Mouse (Mus musculus) midbrain, embryonic 15.5 days (tissue): Measurements from ENCODE around the gene Msrb3. TPM values are rescaled to one million over a fixed set of nuclear protein-coding genes. Genes with fewer than 3 reads are reported as not detected.
"Not testable (repeated sequence)": the region's sequence is repeated elsewhere in the genome, so short reads cannot be mapped to it uniquely, and the experiment has no call there.

Experiments used
- ATAC-seq: fragments of 200-750 bp; cut with Nextera tagmentation; replicated peaks from 2 replicates; pipeline ENCODE4 v1.8.0; 2017; ENCODE audit warnings: moderate TSS enrichment
- H3K27ac ChIP-seq: fragments of 300-500 bp; sonication (generic); 2 replicates; pipeline ENCODE4 v1.5.1; 2015; ENCODE audit warnings: mild to moderate bottlenecking, inconsistent platforms
- H3K27me3 ChIP-seq: fragments of 300-500 bp; sonication (generic); replicated peaks from 2 replicates; pipeline ENCODE4 v1.6.1; 2015; ENCODE audit warnings: inconsistent platforms
- H3K36me3 ChIP-seq: fragments of 300-500 bp; sonication (generic); replicated peaks from 2 replicates; pipeline ENCODE4 v1.6.1; 2015; ENCODE audit warnings: inconsistent platforms
- H3K4me1 ChIP-seq: fragments of 300-500 bp; sonication (generic); 2 replicates; pipeline ENCODE4 v1.6.1; 2015; ENCODE audit warnings: inconsistent platforms
- H3K4me2 ChIP-seq: fragments of 300-500 bp; sonication (generic); 2 replicates; pipeline ENCODE4 v1.6.1; 2015; ENCODE audit warnings: inconsistent platforms, mild to moderate bottlenecking, moderate library complexity
- H3K4me3 ChIP-seq: fragments of 300-500 bp; sonication (generic); 2 replicates; pipeline ENCODE4 v1.5.1; 2015; ENCODE audit warnings: mild to moderate bottlenecking, inconsistent platforms
- H3K9ac ChIP-seq: fragments of 300-500 bp; sonication (generic); 2 replicates; pipeline ENCODE4 v1.6.1; 2015; ENCODE audit warnings: mild to moderate bottlenecking, inconsistent platforms
- H3K9me3 ChIP-seq: fragments of 300-500 bp; sonication (generic); 2 replicates; pipeline ENCODE4 v1.6.1; 2016; ENCODE audit warnings: inconsistent platforms
- WGBS: fragments of 180-500 bp; shearing (Covaris S2); methylation state at CpG from one replicate; pipeline ENCODE4 v1.1.7; 2015; ENCODE audit warnings: mixed read lengths; 5-methylcytosine and 5-hydroxymethylcytosine counted together
- polyA plus RNA-seq: library from polyadenylated mRNA; unstranded; fragments of >200 nt; fragmentation: Nextera tagmentation; extraction: Ambion mirVana; gene quantifications from 2 replicates; pipeline ENCODE4 v1.2.1, GENCODE M21; 2015

The Msrb3 gene
- polyA plus RNA-seq, 1 experiment from 2014 or later = 0.84 TPM

DNA sequence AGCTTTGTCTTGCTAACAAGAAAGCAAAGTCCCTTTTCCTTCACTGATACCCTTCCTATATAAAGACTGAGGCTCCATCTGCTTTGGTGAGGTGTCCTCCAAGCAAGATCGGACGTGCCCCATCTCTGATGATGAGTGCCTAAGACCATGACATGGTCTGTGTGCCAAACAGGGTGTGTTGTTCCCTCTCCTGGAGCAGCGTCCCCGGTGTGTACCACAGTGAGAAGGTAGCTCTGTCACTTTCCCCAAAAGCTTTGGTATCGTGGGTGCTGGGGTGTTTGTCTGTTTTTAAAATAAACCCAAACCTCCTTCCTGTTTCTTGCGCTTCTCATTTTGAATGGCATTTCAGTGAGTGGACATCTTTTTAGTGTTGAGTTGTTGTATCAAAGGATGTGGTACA lies 139.0 kb downstream of the Msrb3 start:
- H3K9me3 ChIP-seq = no peaks in the 10 kb centered on the region
- no peak overlapping the region for H3K4me3 ChIP-seq
- H3K4me2 ChIP-seq = no peak overlapping the region
- no peaks in the 10 kb centered on the region for H3K27me3 ChIP-seq
- no peak overlapping the region for H3K9ac ChIP-seq
- no peaks in the 10 kb centered on the region for H3K36me3 ChIP-seq
- ATAC-seq = no peak
- 89% methylated on average over 6 of the region's 6 CpGs for WGBS
- peaks cover 13% of the 10 kb centered on the region for H3K4me1 ChIP-seq
- no peak overlapping the region for H3K27ac ChIP-seq

DNA sequence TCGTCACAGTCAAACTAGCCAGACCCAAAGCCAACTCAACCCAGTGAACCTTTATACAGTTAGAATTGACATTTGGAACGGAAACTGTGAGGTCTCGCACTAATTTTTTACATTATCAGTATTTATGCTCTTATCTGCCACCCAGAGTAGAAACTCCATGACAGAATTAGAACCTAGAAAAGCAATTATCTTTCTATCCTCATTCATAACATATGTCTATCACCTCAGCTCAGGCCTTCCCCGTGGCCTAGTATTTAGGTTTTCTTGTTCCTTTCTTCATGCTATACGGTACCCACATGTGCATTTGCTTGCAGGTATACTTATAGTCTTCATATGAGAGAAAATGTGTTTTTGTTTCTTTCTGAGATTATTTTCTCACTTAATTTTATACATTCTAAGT lies 146.4 kb downstream of the Msrb3 start:
- no peak for ATAC-seq
- WGBS = 94% methylated on average over 5 of the region's 5 CpGs
- H3K9me3 ChIP-seq = no peaks in the 10 kb centered on the region
- H3K4me1 ChIP-seq = no peaks in the 10 kb centered on the region
- no peaks in the 10 kb centered on the region for H3K36me3 ChIP-seq
- no peak overlapping the region for H3K9ac ChIP-seq
- H3K27me3 ChIP-seq = no peaks in the 10 kb centered on the region
- no peak overlapping the region for H3K4me2 ChIP-seq
- no peak overlapping the region for H3K27ac ChIP-seq
- no peak overlapping the region for H3K4me3 ChIP-seq

DNA sequence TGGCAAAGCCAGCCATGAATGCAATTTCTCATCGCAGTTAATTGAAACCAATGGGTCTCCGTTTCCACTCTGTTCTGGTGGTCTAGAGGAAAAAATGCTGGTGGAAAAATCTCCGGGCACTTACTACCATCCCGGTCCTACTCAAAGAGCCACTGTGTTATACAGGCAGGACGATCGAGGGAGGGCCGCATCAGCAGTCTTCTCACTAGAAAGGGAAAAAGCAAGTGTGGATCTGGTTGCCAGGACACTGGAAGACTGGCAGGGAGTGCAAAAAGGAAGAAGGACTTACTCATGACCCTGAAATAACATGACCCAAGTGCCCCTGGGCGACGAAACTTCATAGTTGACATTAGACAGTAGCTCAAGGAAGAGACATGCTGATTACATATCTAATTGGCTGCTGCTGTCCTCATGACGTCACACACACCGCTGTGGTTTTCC lies 147.1 kb downstream of the Msrb3 start:
- ATAC-seq = no peak
- no peak overlapping the region for H3K4me3 ChIP-seq
- no peak overlapping the region for H3K9ac ChIP-seq
- H3K9me3 ChIP-seq = no peaks in the 10 kb centered on the region
- no peaks in the 10 kb centered on the region for H3K36me3 ChIP-seq
- WGBS = 79% methylated on average over 11 of the region's 11 CpGs
- no peaks in the 10 kb centered on the region for H3K4me1 ChIP-seq
- H3K4me2 ChIP-seq = no peak overlapping the region
- H3K27me3 ChIP-seq = 0 out of 2 replicates have a peak, but pooled peaks cover 5% of the 10 kb centered on the region
- no peak overlapping the region for H3K27ac ChIP-seq

DNA sequence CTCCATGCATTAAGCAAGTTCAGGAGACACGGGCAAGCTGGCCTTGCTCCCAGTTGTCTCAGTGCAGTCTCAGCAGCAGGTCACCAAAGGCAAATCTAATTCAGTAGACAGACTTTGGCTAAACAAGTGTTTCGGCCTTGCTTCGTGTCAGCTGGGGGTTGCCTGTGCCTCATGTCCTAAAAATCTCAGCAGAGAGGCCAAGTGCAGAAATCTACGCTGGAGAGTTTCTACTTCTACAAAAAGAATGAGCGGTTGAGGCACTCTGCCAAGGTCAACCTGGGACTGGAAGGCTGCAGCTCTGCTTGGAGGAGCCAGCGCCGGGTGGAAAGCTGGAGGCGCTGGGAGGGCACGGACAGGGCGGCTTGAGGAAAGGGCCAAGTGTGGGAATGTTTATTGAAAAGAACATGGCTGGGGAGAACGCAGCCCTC lies 147.6 kb downstream of the Msrb3 start:
- Histone ChIP-seq H3K27me3 (0 out of 2 replicates have a peak, but pooled peaks cover 5% of the 10 kb centered on the region), H3K4me2 (no peak overlapping the region), H3K9me3 (no peaks in the 10 kb centered on the region), H3K9ac (no peak overlapping the region), H3K27ac (no peak overlapping the region), H3K36me3 (no peaks in the 10 kb centered on the region), H3K4me1 (no peaks in the 10 kb centered on the region), H3K4me3 (no peak overlapping the region)
- WGBS = 80% methylated on average over 11 of the region's 11 CpGs
- ATAC-seq = no peak

DNA sequence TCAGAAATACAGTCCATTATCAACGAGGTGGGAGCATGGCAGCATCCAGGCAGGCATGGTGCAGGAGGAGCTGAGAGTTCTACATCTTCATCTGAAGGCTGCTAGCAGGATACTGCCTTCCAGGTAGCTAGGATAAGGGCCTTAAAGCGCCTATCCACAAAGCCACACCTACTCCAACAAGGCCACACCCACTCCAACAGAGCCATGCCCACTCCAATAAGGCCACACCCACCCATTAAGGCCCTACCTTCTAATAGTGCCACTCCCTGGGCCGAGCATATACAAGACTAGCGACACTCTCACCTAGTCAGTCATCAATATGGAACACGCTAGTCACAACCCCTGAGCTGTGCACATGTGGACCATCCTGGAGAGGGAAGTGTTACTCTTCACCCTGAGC lies 149.3 kb downstream of the Msrb3 start:
- H3K4me1 ChIP-seq, ATAC-seq, H3K27ac ChIP-seq, H3K36me3 ChIP-seq, H3K9me3 ChIP-seq, H3K4me2 ChIP-seq, H3K4me3 ChIP-seq, H3K27me3 ChIP-seq, H3K9ac ChIP-seq: not testable (repeated sequence)
- 94% methylated on average over 5 of the region's 5 CpGs for whole genome bisulfite sequencing

DNA sequence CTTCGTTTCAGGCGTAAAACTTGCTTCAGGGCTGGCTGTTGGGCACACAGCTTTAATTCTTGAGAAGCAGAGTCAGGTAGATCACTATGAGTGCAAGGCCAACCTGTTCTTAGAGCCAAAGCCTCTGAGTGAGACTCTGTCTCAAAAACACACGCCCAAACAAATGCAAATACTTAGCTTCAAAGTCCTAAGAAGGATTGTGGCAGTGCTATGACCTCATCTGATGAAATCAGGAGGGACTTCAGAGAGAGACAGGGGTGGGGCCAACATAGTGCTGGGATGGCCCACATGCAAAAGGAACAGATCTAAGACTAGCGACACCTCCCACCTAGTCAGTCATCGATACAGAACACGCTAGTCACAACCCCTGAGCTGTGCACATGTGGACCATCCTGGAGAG lies 150.7 kb downstream of the Msrb3 start:
- no peak for ATAC-seq
- Histone ChIP-seq H3K9me3 (no peaks in the 10 kb centered on the region), H3K36me3 (no peaks in the 10 kb centered on the region), H3K4me1 (peaks cover 9% of the 10 kb centered on the region), H3K4me3 (no peak overlapping the region), H3K27me3 (0 out of 2 replicates have a peak, but pooled peaks cover 7% of the 10 kb centered on the region), H3K9ac (no peak overlapping the region), H3K4me2 (no peak overlapping the region), H3K27ac (no peak overlapping the region)
- 88% methylated on average over 6 of the region's 6 CpGs for WGBS

DNA sequence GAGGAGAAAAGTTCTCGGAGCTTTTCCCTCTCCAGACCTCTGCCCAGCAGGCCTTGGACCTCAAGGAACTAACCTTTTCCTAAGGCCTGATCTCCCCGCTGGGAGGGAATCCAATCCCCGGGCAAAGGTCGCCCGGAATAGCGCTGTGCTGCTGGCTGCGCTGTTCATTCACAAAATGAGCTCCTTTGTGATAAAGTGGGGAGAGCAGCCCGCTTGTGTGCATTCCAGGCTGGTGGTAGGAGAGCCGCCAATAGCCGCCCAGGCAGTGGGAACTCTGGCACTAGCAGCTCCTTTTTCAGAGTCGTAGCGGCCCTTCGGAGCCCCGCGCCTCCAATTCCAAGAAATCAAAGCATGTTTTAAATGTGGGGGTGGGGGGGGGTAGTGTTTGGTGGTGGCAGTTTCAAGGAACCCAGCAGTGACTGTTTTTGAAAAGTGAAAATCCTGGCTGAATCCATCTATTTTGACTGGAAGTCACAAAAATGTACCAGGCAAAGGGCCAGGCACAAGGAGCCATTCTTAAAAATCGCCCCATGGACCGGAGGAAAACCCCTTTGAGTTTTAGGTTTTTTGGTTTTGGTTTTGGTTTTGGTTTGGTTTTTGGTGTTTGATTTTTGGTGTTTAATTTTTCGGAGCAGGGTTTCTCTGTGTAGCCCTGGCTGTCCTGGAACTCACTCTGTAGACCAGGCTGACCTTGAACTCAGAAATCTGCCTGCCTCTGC lies 153.6 kb downstream of the Msrb3 start:
- peak overlapping the region; percentile 34 for H3K4me3 ChIP-seq
- H3K27me3 ChIP-seq = peaks cover 19% of the 10 kb centered on the region; the same call in 1 of the 2 replicates
- H3K4me2 ChIP-seq = peak overlapping the region; percentile 57
- H3K4me1 ChIP-seq = peaks cover 9% of the 10 kb centered on the region
- no peak overlapping the region for H3K27ac ChIP-seq
- no peaks in the 10 kb centered on the region for H3K9me3 ChIP-seq
- ATAC-seq = peak; percentile 89
- no peaks in the 10 kb centered on the region for H3K36me3 ChIP-seq
- 5% methylated on average over 18 of the region's 18 CpGs for WGBS
- H3K9ac ChIP-seq = peak overlapping the region; percentile 41

DNA sequence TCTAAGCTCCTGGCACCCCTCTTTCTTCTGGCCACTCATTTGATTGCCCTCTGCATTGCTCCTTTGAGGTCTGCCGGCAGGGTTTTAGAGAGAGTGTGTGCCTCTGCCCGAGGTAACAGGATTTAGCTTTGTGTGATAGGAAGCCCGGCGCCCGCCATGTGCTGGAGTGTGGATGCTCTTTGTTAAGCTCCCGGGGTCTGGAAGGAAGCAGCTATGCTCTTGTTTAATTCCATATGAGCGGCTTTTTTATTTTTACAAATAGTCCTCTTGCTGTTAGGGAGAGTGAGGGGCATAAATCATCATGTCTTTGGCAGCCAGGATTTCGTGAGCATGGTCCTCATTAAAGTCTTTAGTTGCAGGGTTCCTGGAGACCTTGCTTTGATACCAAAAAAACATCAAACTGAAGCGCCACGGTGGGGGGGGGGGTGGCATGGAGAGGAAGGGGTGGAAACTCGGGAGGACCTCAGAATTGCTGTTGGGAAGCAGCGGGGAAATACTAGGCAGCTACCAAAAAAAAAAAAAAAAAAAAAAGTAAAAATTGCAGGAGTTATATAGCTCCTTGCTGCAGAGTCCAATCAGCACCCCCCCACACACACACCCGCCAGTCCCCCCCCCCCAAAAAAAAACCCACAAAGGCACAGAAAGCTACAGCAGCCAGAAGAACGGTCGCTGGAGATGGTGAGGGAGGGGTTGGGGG lies 154.3 kb downstream of the Msrb3 start:
- Histone ChIP-seq H3K4me3 (peak overlapping the region; percentile 34), H3K27me3 (peaks cover 19% of the 10 kb centered on the region; the same call in 1 of the 2 replicates), H3K9me3 (no peaks in the 10 kb centered on the region), H3K36me3 (no peaks in the 10 kb centered on the region), H3K4me1 (peaks cover 9% of the 10 kb centered on the region), H3K27ac (no peak overlapping the region), H3K4me2 (peak overlapping the region; percentile 57), H3K9ac (peak overlapping the region; percentile 41)
- ATAC-seq = peak; percentile 37
- under 1% methylated on average over 15 of the region's 15 CpGs for WGBS

DNA sequence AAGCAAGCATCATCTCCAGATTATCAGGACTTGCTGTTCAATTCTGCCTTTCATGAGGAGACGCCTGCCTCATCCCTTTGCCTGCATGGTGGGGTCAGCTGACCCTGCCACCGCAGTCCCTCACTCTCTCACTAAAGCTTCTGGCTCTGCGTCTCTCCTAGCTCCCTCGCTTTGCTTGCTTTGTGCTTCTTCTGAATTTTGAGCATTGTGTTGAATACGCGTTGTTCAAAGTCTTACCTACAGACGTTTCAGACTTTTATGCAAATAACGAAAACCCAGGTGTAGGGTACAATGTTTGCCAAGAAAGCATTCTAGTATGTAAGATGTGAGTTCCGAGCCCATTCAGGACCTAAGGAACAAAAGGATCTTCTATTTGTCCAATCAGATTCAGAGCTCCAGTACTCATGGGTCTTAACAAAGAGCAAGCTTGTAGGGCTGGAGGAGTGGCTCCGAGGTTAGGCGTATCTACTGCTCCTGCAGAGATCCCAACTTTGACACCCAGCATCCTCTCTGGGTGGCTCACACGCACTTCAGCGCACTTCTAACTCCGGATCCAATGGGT lies 162.3 kb downstream of the Msrb3 start:
- peak overlapping the region; percentile 48 for H3K4me2 ChIP-seq
- no peaks in the 10 kb centered on the region for H3K36me3 ChIP-seq
- H3K9me3 ChIP-seq = no peaks in the 10 kb centered on the region
- H3K4me3 ChIP-seq = peak overlapping the region; percentile 22
- H3K9ac ChIP-seq = no peak overlapping the region
- 0 out of 2 replicates have a peak, but pooled peaks cover 5% of the 10 kb centered on the region for H3K27me3 ChIP-seq
- no peak overlapping the region for H3K27ac ChIP-seq
- H3K4me1 ChIP-seq = peaks cover 13% of the 10 kb centered on the region
- WGBS = 10% methylated on average over 14 of the region's 14 CpGs
- no peak for ATAC-seq

DNA sequence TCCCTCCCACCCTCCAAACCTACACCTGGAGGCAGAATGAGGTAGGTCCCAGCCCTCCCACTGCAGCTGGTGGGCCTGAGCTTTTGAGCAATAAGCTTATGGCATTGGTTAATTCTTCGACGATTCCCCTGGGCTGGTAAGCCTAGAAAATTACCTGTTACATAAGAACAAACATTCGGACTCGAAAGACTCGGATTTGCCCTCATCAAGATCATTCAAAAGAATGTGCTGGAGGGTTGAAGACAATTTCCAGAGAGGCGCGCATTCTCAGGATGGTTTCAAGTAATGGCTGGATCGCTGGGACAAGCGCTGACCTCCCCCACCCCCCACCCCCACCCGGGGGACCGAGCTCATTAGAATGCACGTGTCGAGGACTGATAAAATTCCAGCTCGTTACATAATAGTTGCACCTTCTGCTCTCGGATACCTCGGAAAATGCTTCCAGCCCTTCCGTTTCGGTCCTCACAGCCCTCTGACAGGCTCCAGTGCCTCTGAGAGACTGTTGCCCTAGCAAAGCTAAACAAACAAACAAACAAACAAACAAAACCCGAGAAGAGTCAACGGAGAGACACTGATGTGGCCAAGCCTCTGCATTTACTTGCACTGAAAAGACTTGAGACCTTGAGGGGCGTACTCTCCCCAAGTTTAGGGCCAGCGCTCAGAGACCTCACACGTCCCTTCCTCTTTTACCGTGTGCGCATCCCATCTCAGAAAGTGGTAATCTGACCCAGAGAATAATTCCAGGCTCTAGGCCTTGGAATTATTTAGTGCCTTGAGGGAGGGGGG lies 163.0 kb downstream of the Msrb3 start:
- H3K4me2 ChIP-seq = peak overlapping the region; percentile 48
- H3K4me1 ChIP-seq = peaks cover 13% of the 10 kb centered on the region
- WGBS = 6% methylated on average over 25 of the region's 25 CpGs
- no peak for ATAC-seq
- no peak overlapping the region for H3K27ac ChIP-seq
- H3K9me3 ChIP-seq = no peaks in the 10 kb centered on the region
- H3K9ac ChIP-seq = no peak overlapping the region
- H3K36me3 ChIP-seq = no peaks in the 10 kb centered on the region
- 0 out of 2 replicates have a peak, but pooled peaks cover 5% of the 10 kb centered on the region for H3K27me3 ChIP-seq
- peak overlapping the region; percentile 22 for H3K4me3 ChIP-seq

DNA sequence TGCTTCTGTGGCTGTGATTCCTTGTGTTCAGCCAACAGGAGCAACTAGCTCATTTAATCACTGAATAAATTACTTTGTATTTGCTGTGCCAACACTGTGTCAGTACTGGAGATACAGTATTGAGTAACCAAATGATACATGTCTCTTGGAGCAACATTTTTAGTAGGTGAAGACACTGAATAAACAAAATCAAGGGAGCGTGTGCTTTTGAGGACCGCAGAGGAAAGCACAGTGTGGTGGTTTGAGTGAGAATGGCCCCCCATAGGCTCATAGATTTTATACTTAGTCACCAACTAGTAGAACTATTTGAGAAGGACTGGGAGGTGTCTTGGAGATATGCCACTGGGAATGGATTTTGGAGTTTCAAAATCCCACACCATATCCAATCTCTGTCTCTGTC lies 164.5 kb downstream of the Msrb3 start:
- Histone ChIP-seq H3K36me3 (no peaks in the 10 kb centered on the region), H3K27me3 (0 out of 2 replicates have a peak, but pooled peaks cover 5% of the 10 kb centered on the region), H3K4me2 (no peak overlapping the region), H3K4me3 (no peak overlapping the region), H3K9me3 (no peaks in the 10 kb centered on the region), H3K27ac (no peak overlapping the region), H3K4me1 (peaks cover 13% of the 10 kb centered on the region), H3K9ac (no peak overlapping the region)
- 97% methylated on average over 2 of the region's 2 CpGs for WGBS
- ATAC-seq = no peak
